Mouse (Mus musculus) CH12.LX (cell line): ENCODE results near the gene Gm20458.

Experiments used
- BHLHE40 ChIP-seq: IDR thresholded peaks from 2 replicates; pipeline ENCODE4 v1.6.1; 2011; ENCODE audit warnings: mild to moderate bottlenecking, low read depth, low read length, improper control_type of control experiment
- CTCF ChIP-seq, 2 experiments: IDR thresholded peaks in 1 of 2; conservative IDR thresholded peaks in 1 of 2; 2 replicates each; pipeline ENCODE4 v1.5.1; 2011 to 2012; ENCODE audit warnings: low read depth in 2 of 2, low read length in 2 of 2, improper control_type of control experiment in 1 of 2, inconsistent platforms in 1 of 2, mild to moderate bottlenecking in 1 of 2, moderate library complexity in 1 of 2
- JUND ChIP-seq: conservative IDR thresholded peaks from 2 replicates; pipeline ENCODE4 v1.6.1; 2011; ENCODE audit warnings: low read depth, low read length, improper control_type of control experiment
- MAFK ChIP-seq: IDR thresholded peaks from 2 replicates; pipeline ENCODE4 v1.6.1; 2011; ENCODE audit warnings: low read length, improper control_type of control experiment; ENCODE audit not compliant: insufficient replicate concordance
- MAX ChIP-seq: IDR thresholded peaks from 2 replicates; pipeline ENCODE4 v1.6.1; 2011; ENCODE audit warnings: low read length, improper control_type of control experiment
- MYC ChIP-seq: IDR thresholded peaks from 2 replicates; pipeline ENCODE4 v1.6.1; 2011; ENCODE audit warnings: low read depth, mild to moderate bottlenecking, improper control_type of control experiment, low read length
- POLR2A ChIP-seq: IDR thresholded peaks from 2 replicates; pipeline ENCODE4 v1.6.1; 2011; ENCODE audit warnings: low read depth, mild to moderate bottlenecking, improper control_type of control experiment, low read length
- POLR2AphosphoS2 ChIP-seq: IDR thresholded peaks from 2 replicates; pipeline ENCODE4 v1.6.1; 2011; ENCODE audit warnings: low read depth, low read length, improper control_type of control experiment
- SIN3A ChIP-seq: IDR thresholded peaks from 2 replicates; pipeline ENCODE4 v1.6.1; 2012; ENCODE audit warnings: low read length, improper control_type of control experiment, inconsistent platforms
- TBP ChIP-seq: conservative IDR thresholded peaks from 2 replicates; pipeline ENCODE4 v1.6.1; 2011; ENCODE audit warnings: low read depth, low read length, improper control_type of control experiment
- UBTF ChIP-seq: IDR thresholded peaks from 2 replicates; pipeline ENCODE4 v1.6.1; 2012; ENCODE audit warnings: low read depth, mild to moderate bottlenecking, inconsistent platforms, low read length, improper control_type of control experiment, moderate library complexity
- USF1 ChIP-seq: IDR thresholded peaks from 2 replicates; pipeline ENCODE4 v1.6.1; 2014; ENCODE audit warnings: low read depth, mild to moderate bottlenecking, inconsistent platforms, low read length, improper control_type of control experiment
- USF2 ChIP-seq: conservative IDR thresholded peaks from 2 replicates; pipeline ENCODE4 v1.6.1; 2011; ENCODE audit warnings: low read depth, low read length, improper control_type of control experiment
- ZMIZ1 ChIP-seq: IDR thresholded peaks from 2 replicates; pipeline ENCODE4 v1.6.1; 2012; ENCODE audit warnings: low read depth, mild to moderate bottlenecking, inconsistent platforms, low read length, improper control_type of control experiment

DNA sequence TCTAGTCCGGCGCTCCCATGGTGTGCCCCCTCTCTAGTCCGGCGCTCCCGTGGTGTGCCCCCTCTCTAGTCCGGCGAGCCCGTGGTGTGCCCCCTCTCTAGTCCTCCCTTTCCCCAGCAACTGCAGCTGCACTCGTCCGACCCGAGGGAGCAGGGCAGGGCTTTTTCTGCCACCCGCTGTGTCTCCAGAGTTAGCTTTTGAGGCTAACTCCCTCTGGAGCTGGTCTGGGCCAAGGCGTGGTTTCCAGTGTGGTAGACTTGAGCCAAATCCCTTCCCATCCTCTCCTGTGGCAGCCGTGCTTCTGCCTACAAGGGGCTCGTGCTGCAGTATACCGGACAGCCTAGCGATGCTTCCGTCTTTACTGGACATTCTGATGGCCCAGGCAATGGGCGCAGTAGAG lies 47.0 kb downstream of the Gm20458 start:
- TF ChIP-seq CTCF (conservative IDR thresholded peaks at IDR 0.05 in 1 of 2, IDR thresholded peaks at IDR 0.05 in 1 of 2; ENCODE audit: low read depth in 2 of 2, low read length in 2 of 2), result no peak
- TF ChIP-seq USF2, result no peak
- TF ChIP-seq ZMIZ1, result no peak
- no peak for TF ChIP-seq POLR2A
- TF ChIP-seq SIN3A, result no peak
- TF ChIP-seq MYC, result no peak
- no peak for TF ChIP-seq UBTF
- no peak for TF ChIP-seq USF1
- TF ChIP-seq MAX, result no peak
- no peak for TF ChIP-seq TBP
- no peak for TF ChIP-seq BHLHE40
- no peak for TF ChIP-seq POLR2AphosphoS2
- TF ChIP-seq JUND, result no peak
- no peak for TF ChIP-seq MAFK
